Mouse (Mus musculus) thymus, adult 2 months (tissue): ENCODE measurements around the gene Fer.

Experiments used
- CTCF ChIP-seq: fragments of 200-500 bp; IDR thresholded peaks from 2 replicates; pipeline ENCODE4 v1.5.1; 2012; ENCODE audit warnings: mild to moderate bottlenecking, control low read depth, low read length, moderate library complexity, borderline replicate concordance; ENCODE audit not compliant: control insufficient read depth, poor library complexity, insufficient read depth; ENCODE audit errors: extremely low read depth
- POLR2A ChIP-seq: fragments of 200-500 bp; IDR thresholded peaks from 2 replicates; pipeline ENCODE4 v1.6.1; 2012; ENCODE audit warnings: mild to moderate bottlenecking, low read length, control low read depth, moderate library complexity; ENCODE audit not compliant: control insufficient read depth, poor library complexity, insufficient read depth; ENCODE audit errors: extremely low read depth

DNA sequence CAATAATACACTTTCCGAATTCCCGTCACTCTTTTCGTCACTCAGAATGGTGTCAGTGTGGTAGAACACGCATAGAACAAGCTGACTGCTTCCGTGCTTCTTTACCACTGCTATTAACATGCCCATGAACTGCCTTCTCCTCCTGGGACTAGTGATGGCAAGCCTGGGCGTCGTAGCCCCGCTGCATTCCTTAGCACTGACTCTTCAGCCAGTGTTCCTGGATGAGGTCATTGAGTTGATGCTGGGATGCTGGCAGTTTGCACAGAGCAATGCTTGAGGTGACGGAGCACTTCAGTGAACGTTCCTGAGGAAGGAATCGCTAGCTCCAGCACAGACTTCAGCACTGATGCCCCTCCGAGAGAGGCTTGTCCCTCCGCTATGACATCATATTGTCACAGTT, 140.6 kb downstream of the Fer start:
- TF ChIP-seq POLR2A (no peak), CTCF (no peak)
